Mouse (Mus musculus) forebrain, embryonic 11.5 days (tissue): ENCODE data around the gene Gm438. TPM values are rescaled to one million over a fixed set of nuclear protein-coding genes. Genes with fewer than 3 reads are reported as not detected.
"Not testable (repeated sequence)": the region's sequence is repeated elsewhere in the genome, so short reads cannot be mapped to it uniquely, and the experiment has no call there.

Experiments
- ATAC-seq: fragments of 200-750 bp; cut with Nextera tagmentation; replicated peaks from 2 replicates; pipeline ENCODE4 v1.8.0; 2017; ENCODE audit warnings: moderate TSS enrichment; ENCODE audit not compliant: low FRiP score
- DNase-seq: peaks from one replicate; pipeline ENCODE4 v3.0.0-alpha.2; 2017; ENCODE audit warnings: low spot score
- H3K27ac ChIP-seq: fragments of 300-500 bp; sonication (generic); 2 replicates; pipeline ENCODE4 v1.5.1; 2014; ENCODE audit warnings: low read depth, low read length
- H3K27me3 ChIP-seq: fragments of 300-500 bp; sonication (generic); 2 replicates; pipeline ENCODE4 v1.6.1; 2014; ENCODE audit warnings: mild to moderate bottlenecking, low read length, mixed read lengths; ENCODE audit not compliant: control insufficient read depth, insufficient read depth
- H3K36me3 ChIP-seq: fragments of 300-500 bp; sonication (generic); 2 replicates; pipeline ENCODE4 v1.6.1; 2014; ENCODE audit warnings: mild to moderate bottlenecking, low read length, moderate library complexity, mixed read lengths; ENCODE audit not compliant: control insufficient read depth, insufficient read depth
- H3K4me1 ChIP-seq: fragments of 300-500 bp; sonication (generic); replicated peaks from 2 replicates; pipeline ENCODE4 v1.6.1; 2014; ENCODE audit warnings: low read length, mixed read lengths; ENCODE audit not compliant: control insufficient read depth, insufficient read depth
- H3K4me2 ChIP-seq: fragments of 300-500 bp; sonication (generic); 2 replicates; pipeline ENCODE4 v1.6.1; 2014; ENCODE audit warnings: low read depth, mild to moderate bottlenecking, low read length, moderate library complexity, mixed read lengths; ENCODE audit not compliant: severe bottlenecking
- H3K4me3 ChIP-seq: fragments of 300-500 bp; sonication (generic); 2 replicates; pipeline ENCODE4 v1.5.1; 2014; ENCODE audit warnings: low read depth, low read length
- H3K9ac ChIP-seq: fragments of 300-500 bp; sonication (generic); 2 replicates; pipeline ENCODE4 v1.6.1; 2014; ENCODE audit warnings: low read length
- H3K9me3 ChIP-seq: fragments of 300-500 bp; sonication (generic); 2 replicates; pipeline ENCODE4 v1.6.1; 2016; ENCODE audit warnings: low read length, mixed read lengths; ENCODE audit not compliant: control insufficient read depth
- WGBS: fragments of 180-500 bp; shearing (Covaris S2); extraction: QIAGEN DNeasy Blood & Tissue Kit; methylation state at CpG from one replicate; pipeline ENCODE4 v1.1.7; 2014; 5-methylcytosine and 5-hydroxymethylcytosine counted together
- polyA plus RNA-seq: library from polyadenylated mRNA; unstranded; fragments of >200 nt; fragmentation: Nextera tagmentation; extraction: Ambion mirVana; gene quantifications from 2 replicates; pipeline ENCODE4 v1.2.1, GENCODE M21; 2014

Gm438 gene
- polyA plus RNA-seq, result not detected in 2 replicates

DNA sequence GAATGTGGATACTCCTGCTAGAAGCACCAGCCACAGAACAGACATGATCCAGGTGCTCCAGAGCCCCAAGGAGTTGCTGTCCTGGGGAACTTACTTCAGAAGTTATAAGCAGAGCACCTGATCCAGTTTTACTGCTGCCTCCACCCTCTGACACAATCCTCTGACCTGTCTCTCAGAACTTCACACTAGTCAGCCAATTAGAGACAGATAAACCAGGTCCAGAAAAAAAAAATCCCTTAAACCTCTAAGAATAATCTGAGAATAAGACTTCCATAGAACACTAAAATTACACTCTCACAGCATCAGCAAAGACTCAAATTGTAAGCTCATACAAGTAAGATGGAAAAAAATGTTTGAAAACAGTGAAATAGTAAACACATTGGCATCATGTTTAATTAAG lies at the start of gene Gm438:
TSS of gene Gm438 (minus strand) at position 101 of the 400 bp plus-strand sequence.
- no peak for DNase-seq
- no peak for ATAC-seq
- H3K4me2 ChIP-seq, result no peak within 1 kb of the TSS

DNA sequence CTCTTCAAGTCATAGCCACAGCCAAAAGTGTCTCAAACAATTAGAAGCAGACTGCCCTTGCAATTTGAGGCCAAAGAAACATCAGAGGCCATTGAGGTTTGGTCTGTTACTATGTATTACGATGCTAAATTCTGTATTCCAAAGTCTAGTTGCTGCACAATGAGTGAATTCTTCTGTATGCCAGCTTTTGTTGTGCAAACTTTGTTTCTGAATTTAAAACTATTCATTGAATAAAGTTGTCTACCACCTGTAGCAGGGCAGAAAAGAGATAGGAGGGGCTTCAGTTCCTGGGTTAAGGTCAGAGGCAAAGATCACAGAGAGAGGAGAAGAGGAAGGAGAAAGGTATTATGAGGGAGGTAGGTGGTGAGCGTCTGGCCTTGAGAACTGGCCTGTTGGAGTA lies 38.3 kb upstream of the Gm438 start:
- 87% methylated on average over 2 of the region's 2 CpGs for WGBS
- no peak overlapping the region for H3K4me3 ChIP-seq
- no peaks in the 10 kb centered on the region for H3K36me3 ChIP-seq
- H3K27me3 ChIP-seq, result no peaks in the 10 kb centered on the region
- H3K27ac ChIP-seq, result no peak overlapping the region
- DNase-seq, result no peak
- H3K4me1 ChIP-seq, result no peaks in the 10 kb centered on the region
- H3K9ac ChIP-seq, result no peak overlapping the region
- H3K9me3 ChIP-seq, result no peaks in the 10 kb centered on the region
- ATAC-seq, result no peak
- no peak overlapping the region for H3K4me2 ChIP-seq

More for the DNA sequence above, at the start of gene Gm438:
- Histone ChIP-seq H3K27me3 (no peaks in the 10 kb centered on the region), H3K9me3 (no peaks in the 10 kb centered on the region), H3K27ac (no peak within 1 kb of the TSS), H3K4me1 (no peaks in the 10 kb centered on the region), H3K36me3 (no peaks in the 10 kb centered on the region), H3K4me3 (no peak within 1 kb of the TSS), H3K9ac (no peak within 1 kb of the TSS)

DNA sequence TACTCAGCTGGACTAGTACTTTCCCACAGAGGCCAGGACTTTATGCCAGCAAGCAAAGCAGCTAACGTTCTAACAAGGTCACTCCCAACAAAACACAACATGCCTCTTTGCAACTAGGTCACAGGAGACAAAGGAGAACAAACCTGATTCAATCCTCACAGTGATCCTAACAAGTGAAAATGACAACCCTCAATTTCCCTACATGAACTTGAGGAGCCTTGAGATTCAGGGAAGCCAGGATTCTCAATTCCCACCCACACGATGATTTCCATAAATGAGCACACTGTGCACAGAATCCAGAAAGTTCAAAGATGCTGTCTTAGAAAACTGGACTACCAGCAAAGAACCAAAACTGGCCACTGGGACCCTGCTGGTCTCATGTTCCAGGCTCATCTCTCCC lies 37.6 kb upstream of the Gm438 start:
- no peak for DNase-seq
- Histone ChIP-seq H3K4me3 (no peak overlapping the region), H3K4me1 (no peaks in the 10 kb centered on the region), H3K36me3 (no peaks in the 10 kb centered on the region), H3K27ac (no peak overlapping the region), H3K4me2 (no peak overlapping the region), H3K9ac (no peak overlapping the region), H3K9me3 (no peaks in the 10 kb centered on the region), H3K27me3 (no peaks in the 10 kb centered on the region)
- ATAC-seq, result no peak
- WGBS, result 89% methylated on average over 2 of the region's 2 CpGs

DNA sequence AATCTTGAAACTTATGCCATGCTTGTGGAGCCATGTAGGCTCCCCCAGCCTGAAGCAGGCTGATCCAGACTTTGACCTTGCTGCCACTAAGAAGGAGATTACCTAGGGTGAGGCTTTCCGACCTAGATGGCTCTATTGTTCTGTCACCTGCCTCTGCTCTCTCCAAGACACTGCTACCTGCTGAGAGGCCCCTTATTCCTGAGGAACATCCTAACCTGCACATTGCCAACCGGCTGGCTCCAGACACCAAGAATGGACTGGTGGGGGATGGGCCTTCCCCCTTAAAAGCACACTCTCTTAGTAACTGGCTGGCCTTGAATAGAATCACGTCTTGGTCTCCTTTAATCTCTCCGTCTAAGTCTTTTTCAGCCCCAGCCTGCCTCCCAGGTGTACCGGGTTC lies 20.8 kb upstream of the Gm438 start:
- H3K9me3 ChIP-seq, H3K4me3 ChIP-seq, DNase-seq, H3K4me1 ChIP-seq, ATAC-seq, H3K27ac ChIP-seq, H3K36me3 ChIP-seq, H3K9ac ChIP-seq, H3K4me2 ChIP-seq, H3K27me3 ChIP-seq: not testable (repeated sequence)
- WGBS, result 42% methylated on average over 5 of the region's 5 CpGs

DNA sequence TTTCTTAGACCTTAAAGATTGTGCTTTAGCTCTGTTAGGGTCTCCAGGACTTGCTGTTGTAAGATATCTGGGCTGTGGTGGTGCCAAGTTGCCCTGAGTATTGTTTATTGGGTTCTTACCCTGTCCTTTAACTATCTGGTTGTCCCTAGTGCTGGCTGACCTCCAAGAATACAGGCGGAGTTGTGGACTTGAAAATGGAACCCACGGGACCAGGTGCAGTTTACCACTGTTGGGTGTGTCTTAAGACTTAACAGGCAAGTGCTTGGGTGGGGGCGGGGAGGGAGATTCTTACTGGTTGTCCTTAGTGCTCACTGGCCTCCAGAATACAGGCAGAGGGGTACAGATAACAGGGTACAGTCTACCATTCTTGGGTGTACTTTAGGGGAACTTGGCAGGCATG lies 17.2 kb upstream of the Gm438 start:
- 81% methylated on average over 3 of the region's 3 CpGs for WGBS
- Histone ChIP-seq H3K36me3 (no peaks in the 10 kb centered on the region), H3K4me2 (no peak overlapping the region), H3K9ac (no peak overlapping the region), H3K27ac (no peak overlapping the region), H3K9me3 (no peaks in the 10 kb centered on the region), H3K27me3 (no peaks in the 10 kb centered on the region), H3K4me1 (no peaks in the 10 kb centered on the region), H3K4me3 (no peak overlapping the region)
- ATAC-seq, result no peak
- no peak for DNase-seq

DNA sequence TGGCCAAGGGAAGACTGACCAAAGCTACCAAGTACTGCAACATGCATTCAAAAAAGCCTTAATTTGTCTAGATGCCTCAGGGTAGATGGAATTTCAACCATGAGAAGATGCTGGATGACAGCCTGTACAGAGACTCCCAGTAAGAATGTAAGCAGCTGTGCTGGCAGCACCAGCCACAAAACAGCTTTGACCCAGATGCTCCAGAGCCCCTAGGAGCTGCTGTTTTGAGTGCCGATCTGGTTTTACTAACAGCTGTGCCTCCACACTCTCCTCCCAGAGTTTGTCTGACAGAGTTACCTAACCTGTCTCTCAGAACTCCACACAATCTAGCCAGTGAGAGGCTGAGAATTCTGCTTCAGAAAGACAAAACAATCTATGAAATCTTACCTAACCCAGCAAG lies 3.8 kb upstream of the Gm438 start:
- ATAC-seq (no peak), DNase-seq (no peak)
- Histone ChIP-seq H3K4me1 (no peaks in the 10 kb centered on the region), H3K4me3 (no peak overlapping the region), H3K9me3 (no peaks in the 10 kb centered on the region), H3K36me3 (no peaks in the 10 kb centered on the region), H3K27ac (no peak overlapping the region), H3K9ac (no peak overlapping the region), H3K4me2 (no peak overlapping the region), H3K27me3 (no peaks in the 10 kb centered on the region)
- WGBS, result 90% methylated on average over 1 of the region's 1 CpGs

DNA sequence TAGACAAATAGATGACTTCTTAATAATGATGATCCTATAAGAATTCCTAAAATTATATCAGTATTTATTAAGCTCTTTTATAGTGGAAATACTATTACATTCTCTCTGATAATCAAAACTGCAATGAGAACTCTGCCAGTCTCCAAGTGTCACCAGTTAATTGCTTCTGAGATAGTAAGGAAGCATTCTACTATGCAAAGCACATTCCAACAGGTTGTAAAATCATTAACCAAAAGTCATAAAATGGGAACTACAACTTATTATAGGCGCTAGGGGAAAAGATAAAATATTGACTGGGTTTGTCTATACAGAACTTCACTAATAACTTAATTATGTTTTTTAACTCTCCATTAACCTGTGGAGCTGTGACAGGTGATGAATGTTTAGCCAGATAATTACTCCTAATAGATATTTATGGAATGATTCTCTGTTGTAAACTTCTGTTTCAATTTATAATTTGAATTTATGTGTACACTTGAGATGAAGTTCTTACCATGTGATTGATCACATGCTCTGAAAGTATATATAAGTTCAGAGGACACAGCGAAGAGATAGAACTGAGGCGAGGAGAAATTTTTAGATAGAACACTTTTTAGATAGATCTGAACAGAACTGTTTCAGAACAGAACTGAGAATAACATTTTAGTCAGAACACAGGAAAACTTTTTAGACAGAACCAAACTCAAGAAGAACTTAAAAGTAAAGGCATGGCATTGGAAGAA lies 3.7 kb downstream of the Gm438 start:
- Histone ChIP-seq H3K27ac (no peak overlapping the region), H3K9me3 (no peaks in the 10 kb centered on the region), H3K9ac (no peak overlapping the region), H3K27me3 (no peaks in the 10 kb centered on the region), H3K4me3 (no peak overlapping the region), H3K36me3 (no peaks in the 10 kb centered on the region), H3K4me1 (no peaks in the 10 kb centered on the region), H3K4me2 (no peak overlapping the region)
- 86% methylated on average over 3 of the region's 3 CpGs for WGBS
- ATAC-seq, result no peak
- DNase-seq, result no peak

DNA sequence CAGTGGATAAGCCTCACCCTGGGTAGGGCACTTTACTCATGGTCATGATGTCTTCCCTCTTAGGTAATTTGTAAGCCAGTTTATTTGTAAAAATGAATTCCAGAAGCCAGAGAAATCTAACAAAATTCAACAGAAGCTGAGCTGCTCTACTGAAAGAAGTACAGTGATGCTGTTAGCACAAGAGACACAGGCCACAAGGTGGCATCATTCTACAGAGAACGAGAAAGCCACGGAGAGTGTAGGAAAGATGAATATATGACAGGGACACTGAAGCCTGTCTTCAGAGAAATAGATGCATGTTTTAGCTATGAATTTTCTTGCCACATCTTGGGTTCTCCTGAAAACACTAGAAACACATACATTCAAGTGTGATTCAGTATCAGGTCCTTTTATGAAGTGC lies 20.7 kb downstream of the Gm438 start:
- no peak for DNase-seq
- H3K9ac ChIP-seq, result no peak overlapping the region

DNA sequence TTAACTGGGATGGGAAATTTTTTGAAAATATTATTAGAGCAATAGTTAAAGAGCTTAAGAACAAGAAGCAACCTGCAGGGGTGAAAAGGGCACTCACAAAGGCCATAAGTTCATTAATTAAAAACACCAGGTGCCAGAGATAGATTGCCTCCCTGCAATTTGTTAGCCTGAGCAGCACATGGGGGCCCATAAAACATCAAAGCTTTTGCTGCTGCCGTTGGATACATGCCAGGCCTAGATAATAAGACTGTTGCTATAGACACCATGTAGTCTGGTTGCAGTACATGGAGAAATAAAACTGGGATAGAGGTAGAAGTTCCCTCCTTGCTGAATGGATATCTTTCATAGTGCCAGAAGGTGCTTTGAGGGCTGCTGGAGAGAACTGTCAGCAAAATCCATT lies 37.2 kb downstream of the Gm438 start:
- no peak overlapping the region for H3K9ac ChIP-seq
- 67% methylated on average over 1 of the region's 1 CpGs for WGBS

More for the DNA sequence above, 20.7 kb downstream of the Gm438 start:
- H3K4me1 ChIP-seq, result no peaks in the 10 kb centered on the region
- no peak overlapping the region for H3K4me3 ChIP-seq
- no peak overlapping the region for H3K27ac ChIP-seq
- H3K36me3 ChIP-seq, result no peaks in the 10 kb centered on the region
- H3K27me3 ChIP-seq, result no peaks in the 10 kb centered on the region
- H3K4me2 ChIP-seq, result no peak overlapping the region
- 56% methylated on average over 2 of the region's 2 CpGs for WGBS
- no peaks in the 10 kb centered on the region; the same call in 1 of the 2 replicates for H3K9me3 ChIP-seq
- no peak for ATAC-seq

More for the DNA sequence above, 37.2 kb downstream of the Gm438 start:
- no peak overlapping the region for H3K4me3 ChIP-seq
- no peak overlapping the region for H3K4me2 ChIP-seq
- ATAC-seq (peak; percentile 64; the same call in 1 of the 2 replicates), DNase-seq (no peak)
- no peak overlapping the region for H3K27ac ChIP-seq
- H3K9me3 ChIP-seq, result no peaks in the 10 kb centered on the region; the same call in 1 of the 2 replicates
- H3K36me3 ChIP-seq, result no peaks in the 10 kb centered on the region
- no peaks in the 10 kb centered on the region for H3K4me1 ChIP-seq
- H3K27me3 ChIP-seq, result no peaks in the 10 kb centered on the region
